Mouse (Mus musculus) layer of hippocampus, postnatal 36 days (tissue): Measurements from ENCODE around the gene Fbxw8. TPM values are rescaled to one million over a fixed set of nuclear protein-coding genes. Genes with fewer than 3 reads are reported as not detected.

ENCODE experiments used
- DNase-seq, 2 experiments: peaks; one replicate each; pipeline ENCODE4 v3.0.0; 2022
- total RNA-seq, 2 experiments: library from RNA; stranded (reverse); gene quantifications; 2 replicates each; pipeline ENCODE4 v1.2.3; 2021

The Fbxw8 gene
- total RNA-seq, 2 experiments from 2014 or later, result 35.2 to 37.7 TPM

- no peak for DNase-seq
These were observed 292 bp upstream of the Fbxw8 start for GRCm38 (mm10) chr5:118155565-118155947.

GRCm38 (mm10) chr5:118149711-118150110 lies 5.6 kb downstream of the Fbxw8 start:
- DNase-seq, result no peak

- no peak for DNase-seq
These were observed 8.0 kb downstream of the Fbxw8 start for GRCm38 (mm10) chr5:118147264-118147663.

- DNase-seq, result no peak
These were observed 9.1 kb downstream of the Fbxw8 start for GRCm38 (mm10) chr5:118145999-118146679.

- no peak for DNase-seq
These were observed 9.8 kb downstream of the Fbxw8 start for GRCm38 (mm10) chr5:118145458-118145857.

- DNase-seq, result no peak
These were observed 10.5 kb downstream of the Fbxw8 start for GRCm38 (mm10) chr5:118144770-118145169.

GRCm38 (mm10) chr5:118144327-118144726 lies 10.9 kb downstream of the Fbxw8 start:
- no peak for DNase-seq

GRCm38 (mm10) chr5:118143211-118144026 lies 11.8 kb downstream of the Fbxw8 start:
- DNase-seq, result no peak

- DNase-seq, result no peak
These were observed 12.8 kb downstream of the Fbxw8 start for GRCm38 (mm10) chr5:118142471-118142870.

GRCm38 (mm10) chr5:118139630-118140029 lies 15.6 kb downstream of the Fbxw8 start:
- no peak for DNase-seq

GRCm38 (mm10) chr5:118136391-118136790 lies 18.9 kb downstream of the Fbxw8 start:
- no peak for DNase-seq

- no peak for DNase-seq
These were observed 26.6 kb downstream of the Fbxw8 start for GRCm38 (mm10) chr5:118128651-118129050.

- no peak for DNase-seq
These were observed 27.1 kb downstream of the Fbxw8 start for GRCm38 (mm10) chr5:118128208-118128607.

GRCm38 (mm10) chr5:118126671-118127070 lies 28.6 kb downstream of the Fbxw8 start:
- no peak for DNase-seq

- no peak for DNase-seq
These were observed 32.2 kb downstream of the Fbxw8 start for GRCm38 (mm10) chr5:118123096-118123495.

- no peak for DNase-seq
These were observed 33.3 kb downstream of the Fbxw8 start for GRCm38 (mm10) chr5:118121928-118122327.

GRCm38 (mm10) chr5:118120670-118121069 lies 34.6 kb downstream of the Fbxw8 start:
- no peak for DNase-seq

GRCm38 (mm10) chr5:118118922-118119321 lies 36.3 kb downstream of the Fbxw8 start:
- DNase-seq, result no peak

GRCm38 (mm10) chr5:118118351-118118750 lies 36.9 kb downstream of the Fbxw8 start:
- DNase-seq, result no peak

- peak; percentile 66 for DNase-seq
These were observed 41.6 kb downstream of the Fbxw8 start for GRCm38 (mm10) chr5:118113617-118114016.

GRCm38 (mm10) chr5:118113043-118113442 lies 42.2 kb downstream of the Fbxw8 start:
- DNase-seq, result no peak

- DNase-seq, result no peak
These were observed 46.3 kb downstream of the Fbxw8 start for GRCm38 (mm10) chr5:118108794-118109440.

GRCm38 (mm10) chr5:118108124-118108793 lies 47.0 kb downstream of the Fbxw8 start:
- DNase-seq, result peak; percentile 61 to 64
